Mouse (Mus musculus): ENCODE measurements at regions not wholly inside any gene's neighbourhood (a gene's known extent, or its start where the extent isn't known, plus 50 kb on each side); places are given as distances from the start of the nearest gene placed in this dataset.

DNA sequence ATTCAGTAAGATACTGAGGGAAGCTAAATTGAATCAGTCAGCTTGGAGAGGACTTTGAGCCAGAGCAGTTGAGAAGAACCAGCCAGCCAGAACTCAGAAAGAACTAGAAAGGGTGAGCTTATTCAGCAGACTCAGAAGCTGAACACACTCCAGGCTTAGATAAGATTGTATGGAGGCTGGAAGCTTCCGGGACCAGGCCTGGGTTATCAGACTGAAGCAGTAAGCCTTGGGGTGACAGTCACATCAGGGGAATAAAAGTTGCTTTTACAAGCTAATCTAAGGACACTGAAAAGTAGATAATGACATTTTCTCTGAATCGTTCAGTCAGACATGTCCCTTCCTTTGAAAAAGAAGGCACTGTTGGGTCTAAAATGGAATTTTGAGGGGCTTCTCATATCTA lies 240.7 kb downstream of the Pmp22 start:
- H3K4me3 ChIP-seq, result no peak overlapping the region
- no peaks in the 10 kb centered on the region for H3K36me3 ChIP-seq
- WGBS, result 85% methylated on average over 2 of the region's 2 CpGs
- DNase-seq (ENCODE audit: low spot score), result no peak
- peaks cover 11% of the 10 kb centered on the region for H3K4me1 ChIP-seq
- no peaks in the 10 kb centered on the region for H3K27me3 ChIP-seq (ENCODE audit: low read depth, poor library complexity, severe bottlenecking)
- H3K9me3 ChIP-seq (replicated peaks), result no peaks in the 10 kb centered on the region; the same call in 1 of the 2 replicates
- no peak overlapping the region for H3K27ac ChIP-seq (replicated peaks)

GRCm38 (mm10) chr11:63376311-63376710 lies 247.5 kb downstream of the Pmp22 start:
- no peak for DNase-seq (ENCODE audit: low spot score)
- Histone ChIP-seq H3K36me3 (no peaks in the 10 kb centered on the region), H3K9me3 (replicated peaks) (no peaks in the 10 kb centered on the region), H3K4me1 (no peaks in the 10 kb centered on the region), H3K4me3 (no peak overlapping the region), H3K27ac (replicated peaks) (no peak overlapping the region), H3K27me3 (ENCODE audit: low read depth, poor library complexity, severe bottlenecking) (no peaks in the 10 kb centered on the region)
- 98% methylated on average over 3 of the region's 3 CpGs for WGBS

DNA sequence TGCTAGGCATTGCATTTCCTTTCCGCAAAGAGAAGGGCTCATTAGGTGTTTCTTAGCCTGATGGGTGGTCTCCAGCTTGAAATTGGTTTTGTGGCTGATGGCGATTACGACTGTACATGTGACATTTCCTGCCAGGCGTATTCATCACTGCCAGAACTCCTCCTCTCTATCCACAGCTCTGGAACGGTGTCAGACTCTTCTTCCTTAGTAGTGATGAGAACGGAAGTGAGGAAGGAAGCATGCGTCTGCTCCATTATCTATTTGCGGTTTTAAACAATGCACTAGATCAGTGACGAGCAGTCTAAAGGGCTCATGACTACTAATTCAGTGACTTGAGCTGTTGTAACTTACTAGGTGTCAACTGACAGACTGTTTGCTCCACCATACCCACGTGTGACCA lies 248.2 kb downstream of the Pmp22 start:
- Histone ChIP-seq H3K4me3 (no peak overlapping the region), H3K27me3 (ENCODE audit: low read depth, poor library complexity, severe bottlenecking) (no peaks in the 10 kb centered on the region), H3K9me3 (replicated peaks) (no peaks in the 10 kb centered on the region), H3K4me1 (no peaks in the 10 kb centered on the region), H3K36me3 (no peaks in the 10 kb centered on the region), H3K27ac (replicated peaks) (no peak overlapping the region)
- 84% methylated on average over 10 of the region's 10 CpGs for WGBS
- DNase-seq (ENCODE audit: low spot score), result no peak

DNA sequence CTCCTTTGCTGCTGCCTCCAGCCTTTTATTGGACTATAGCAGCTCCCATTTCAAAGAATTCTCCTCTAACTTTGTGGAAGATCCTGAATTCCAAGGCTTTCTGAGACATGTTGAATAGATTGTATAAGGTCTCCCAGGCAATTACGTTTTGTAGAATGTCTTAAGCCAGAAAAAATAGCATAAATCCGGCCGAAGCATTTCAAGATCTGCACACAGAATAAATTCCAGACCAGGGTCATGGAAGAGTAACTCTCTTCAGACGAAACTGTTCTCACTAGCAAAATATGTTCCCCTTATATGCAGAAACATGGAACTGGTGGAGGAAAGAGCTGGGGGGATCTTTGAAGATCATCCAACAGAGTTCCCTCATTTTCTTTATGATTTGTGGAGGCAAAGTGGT lies 259.5 kb downstream of the Pmp22 start:
- WGBS, result 92% methylated on average over 4 of the region's 4 CpGs
- H3K27me3 ChIP-seq (ENCODE audit: low read depth, poor library complexity, severe bottlenecking), result no peaks in the 10 kb centered on the region
- H3K4me3 ChIP-seq, result no peak overlapping the region
- H3K36me3 ChIP-seq, result no peaks in the 10 kb centered on the region
- no peaks in the 10 kb centered on the region for H3K4me1 ChIP-seq
- no peak for DNase-seq (ENCODE audit: low spot score)
- no peak overlapping the region for H3K27ac ChIP-seq (replicated peaks)
- H3K9me3 ChIP-seq (replicated peaks), result no peaks in the 10 kb centered on the region

- WGBS, result 55% methylated on average over 3 of the region's 3 CpGs
- H3K27me3 ChIP-seq (ENCODE audit: low read depth, poor library complexity, severe bottlenecking), result no peaks in the 10 kb centered on the region
- H3K9me3 ChIP-seq (replicated peaks), result no peaks in the 10 kb centered on the region
- no peak overlapping the region for H3K4me3 ChIP-seq
- no peaks in the 10 kb centered on the region for H3K36me3 ChIP-seq
- peaks cover 5% of the 10 kb centered on the region; the same call in 1 of the 2 replicates for H3K4me1 ChIP-seq
- H3K27ac ChIP-seq (replicated peaks), result no peak overlapping the region
- DNase-seq (ENCODE audit: low spot score), result no peak
Measured at GRCm38 (mm10) chr11:63391478-63391877, 262.7 kb downstream of the Pmp22 start.

GRCm38 (mm10) chr11:63392378-63392777 lies 263.6 kb downstream of the Pmp22 start:
- Histone ChIP-seq H3K36me3 (no peaks in the 10 kb centered on the region), H3K4me3 (no peak overlapping the region), H3K27me3 (ENCODE audit: low read depth, poor library complexity, severe bottlenecking) (no peaks in the 10 kb centered on the region), H3K4me1 (peaks cover 8% of the 10 kb centered on the region; the same call in 1 of the 2 replicates), H3K9me3 (replicated peaks) (no peaks in the 10 kb centered on the region), H3K27ac (replicated peaks) (no peak overlapping the region)
- peak; percentile 17 for DNase-seq (ENCODE audit: low spot score)
- 60% methylated on average over 3 of the region's 3 CpGs for WGBS

GRCm38 (mm10) chr11:63394201-63394600 lies 265.4 kb downstream of the Pmp22 start:
- no peak overlapping the region for H3K4me3 ChIP-seq
- H3K27me3 ChIP-seq (ENCODE audit: low read depth, poor library complexity, severe bottlenecking), result no peaks in the 10 kb centered on the region
- no peak for DNase-seq (ENCODE audit: low spot score)
- H3K9me3 ChIP-seq (replicated peaks), result no peaks in the 10 kb centered on the region
- H3K27ac ChIP-seq (replicated peaks), result no peak overlapping the region
- H3K4me1 ChIP-seq, result peaks cover 8% of the 10 kb centered on the region; the same call in 1 of the 2 replicates
- no peaks in the 10 kb centered on the region for H3K36me3 ChIP-seq
- WGBS, result 84% methylated on average over 3 of the region's 3 CpGs

GRCm38 (mm10) chr11:63396386-63396785 lies 267.6 kb downstream of the Pmp22 start:
- WGBS, result 84% methylated on average over 8 of the region's 8 CpGs
- no peaks in the 10 kb centered on the region for H3K36me3 ChIP-seq
- H3K27me3 ChIP-seq (ENCODE audit: low read depth, poor library complexity, severe bottlenecking), result 0 out of 2 replicates have a peak, but pooled peaks cover 4% of the 10 kb centered on the region
- DNase-seq (ENCODE audit: low spot score), result no peak
- H3K9me3 ChIP-seq (replicated peaks), result no peaks in the 10 kb centered on the region
- H3K4me3 ChIP-seq, result no peak overlapping the region
- 0 out of 2 replicates have a peak overlapping the region, but pooled peaks have one; percentile 1 for H3K27ac ChIP-seq (replicated peaks)
- peaks cover 8% of the 10 kb centered on the region; the same call in 1 of the 2 replicates for H3K4me1 ChIP-seq

DNA sequence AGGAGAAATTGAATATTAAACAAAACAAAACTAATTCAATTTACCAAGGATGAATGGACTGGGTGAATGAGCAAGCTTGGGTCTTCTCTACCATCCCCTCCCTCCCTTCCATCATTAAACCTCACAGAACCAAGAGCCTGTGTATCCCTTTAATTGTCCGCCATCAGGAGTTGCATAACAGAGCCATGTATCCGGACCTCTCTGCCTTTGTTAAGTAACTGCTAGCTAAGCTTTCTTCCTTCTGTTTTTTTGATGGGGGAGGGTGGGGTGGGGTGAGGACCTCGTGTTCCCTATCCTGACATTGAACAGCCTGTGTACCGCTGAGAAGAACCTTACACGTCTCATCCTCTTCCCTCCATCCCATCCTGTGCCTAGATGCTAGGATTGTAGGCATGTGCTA lies 274.0 kb downstream of the Pmp22 start:
- 64% methylated on average over 5 of the region's 5 CpGs for WGBS
- Histone ChIP-seq H3K9me3 (replicated peaks) (no peaks in the 10 kb centered on the region), H3K27ac (replicated peaks) (no peak overlapping the region), H3K4me1 (peaks cover 5% of the 10 kb centered on the region; the same call in 1 of the 2 replicates), H3K27me3 (ENCODE audit: low read depth, poor library complexity, severe bottlenecking) (peaks cover 61% of the 10 kb centered on the region), H3K4me3 (no peak overlapping the region), H3K36me3 (no peaks in the 10 kb centered on the region)
- DNase-seq (ENCODE audit: low spot score), result no peak

GRCm38 (mm10) chr11:63404719-63405118 lies 275.9 kb downstream of the Pmp22 start:
- peak overlapping the region; percentile 42; the same call in 1 of the 2 replicates for H3K27ac ChIP-seq (replicated peaks)
- peaks cover 5% of the 10 kb centered on the region; the same call in 1 of the 2 replicates for H3K4me1 ChIP-seq
- H3K36me3 ChIP-seq, result no peaks in the 10 kb centered on the region
- no peaks in the 10 kb centered on the region for H3K9me3 ChIP-seq (replicated peaks)
- peak overlapping the region; percentile 18; the same call in 1 of the 2 replicates for H3K4me3 ChIP-seq
- peak; percentile 72 for DNase-seq (ENCODE audit: low spot score)
- WGBS, result 17% methylated on average over 11 of the region's 11 CpGs
- H3K27me3 ChIP-seq (ENCODE audit: low read depth, poor library complexity, severe bottlenecking), result peaks cover 76% of the 10 kb centered on the region

DNA sequence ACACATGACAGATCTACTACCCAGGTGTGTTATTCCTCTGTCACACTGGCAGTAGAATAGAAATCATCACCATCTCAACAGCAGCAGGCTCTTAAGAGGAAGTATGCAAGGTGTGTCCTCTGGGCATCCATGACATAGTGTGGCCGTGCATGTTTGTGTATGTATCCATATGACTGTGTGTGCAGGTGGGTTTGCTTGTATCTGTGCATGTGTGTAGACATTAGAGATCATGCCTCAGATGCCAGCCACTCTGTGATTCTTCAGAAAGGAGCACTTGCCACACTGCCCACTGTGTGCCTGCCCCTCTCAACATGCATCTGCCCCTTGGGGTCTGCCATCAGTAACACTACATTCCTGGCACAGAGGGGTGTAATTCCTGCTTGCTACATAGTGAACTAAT lies 280.6 kb downstream of the Pmp22 start:
- Histone ChIP-seq H3K27me3 (ENCODE audit: low read depth, poor library complexity, severe bottlenecking) (peaks cover 71% of the 10 kb centered on the region), H3K4me1 (peaks cover 41% of the 10 kb centered on the region), H3K4me3 (no peak overlapping the region), H3K9me3 (replicated peaks) (no peaks in the 10 kb centered on the region), H3K36me3 (no peaks in the 10 kb centered on the region), H3K27ac (replicated peaks) (peak overlapping the region; percentile 46; the same call in 1 of the 2 replicates)
- no peak for DNase-seq (ENCODE audit: low spot score)
- 87% methylated on average over 1 of the region's 1 CpGs for WGBS

DNA sequence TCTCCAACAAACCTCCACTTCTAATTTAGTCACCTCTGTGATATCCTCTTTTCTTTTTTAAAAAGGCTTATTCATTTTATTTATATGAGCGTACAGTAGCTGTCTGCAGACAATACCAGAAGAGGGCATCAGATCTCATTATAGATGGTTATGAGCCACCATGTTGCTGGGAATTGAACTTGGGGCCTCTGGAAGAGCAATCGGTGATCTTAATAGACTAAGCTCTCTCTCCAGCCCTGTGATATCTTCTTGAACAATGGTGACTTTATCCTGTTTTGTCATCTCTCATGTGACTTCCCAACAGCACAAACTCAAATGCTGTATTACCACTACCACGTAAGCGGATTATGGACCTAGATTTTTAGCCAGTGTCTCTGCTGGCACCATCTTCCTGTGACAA lies 282.1 kb downstream of the Pmp22 start:
- Histone ChIP-seq H3K36me3 (no peaks in the 10 kb centered on the region), H3K4me3 (no peak overlapping the region), H3K4me1 (peaks cover 36% of the 10 kb centered on the region), H3K27ac (replicated peaks) (peak overlapping the region; percentile 84), H3K9me3 (replicated peaks) (no peaks in the 10 kb centered on the region), H3K27me3 (ENCODE audit: low read depth, poor library complexity, severe bottlenecking) (peaks cover 67% of the 10 kb centered on the region)
- WGBS, result 90% methylated on average over 4 of the region's 4 CpGs
- DNase-seq (ENCODE audit: low spot score), result no peak

- H3K4me1 ChIP-seq, result peaks cover 39% of the 10 kb centered on the region
- peak overlapping the region; percentile 84 for H3K27ac ChIP-seq (replicated peaks)
- WGBS, result under 1% methylated on average over 18 of the region's 18 CpGs
- no peaks in the 10 kb centered on the region for H3K36me3 ChIP-seq
- peak; percentile 88 for DNase-seq (ENCODE audit: low spot score)
- peak overlapping the region; percentile 34 for H3K4me3 ChIP-seq
- peaks cover 64% of the 10 kb centered on the region for H3K27me3 ChIP-seq (ENCODE audit: low read depth, poor library complexity, severe bottlenecking)
- H3K9me3 ChIP-seq (replicated peaks), result no peaks in the 10 kb centered on the region
Measured at GRCm38 (mm10) chr11:63412364-63412991, 283.7 kb downstream of the Pmp22 start.
